In genomic region chr16:93714426-93714825, GRCm38 (mm10) we compare ENCODE assay signal across 8 mouse cellular contexts. TPM values are rescaled to one million over a fixed set of nuclear protein-coding genes. Genes with fewer than 3 reads are reported as not detected.
DNase-seq lines count a peak whose midpoint lies in the region; ATAC-seq lines count a peak whose summit lies in the region.

No protein-coding gene starts in this region.

- H3K4me1 ChIP-seq in hindbrain, embryonic 13.5 days (replicated peaks), result peaks cover 36% of the 10 kb centered on the region
- H3K4me1 ChIP-seq in hindbrain, embryonic 14.5 days (replicated peaks; ENCODE audit: control insufficient read depth, insufficient read depth, low read length), result peaks cover 6% of the 10 kb centered on the region; the same call in 1 of the 2 replicates

- H3K27ac ChIP-seq in hindbrain, embryonic 13.5 days, result no peak overlapping the region
- H3K27ac ChIP-seq in hindbrain, embryonic 14.5 days, result no peak overlapping the region

- H3K36me3 ChIP-seq in hindbrain, embryonic 13.5 days, result peaks cover 17% of the 10 kb centered on the region; the same call in 1 of the 2 replicates
- peaks cover 11% of the 10 kb centered on the region; the same call in 1 of the 2 replicates for H3K36me3 ChIP-seq in hindbrain, embryonic 14.5 days (replicated peaks; ENCODE audit: control insufficient read depth, insufficient read depth)

- peak overlapping the region; percentile 10; the same call in 1 of the 2 replicates for H3K4me2 ChIP-seq in hindbrain, embryonic 13.5 days
- H3K4me2 ChIP-seq in hindbrain, embryonic 14.5 days (replicated peaks), result no peak overlapping the region

- no peaks in the 10 kb centered on the region for H3K9me3 ChIP-seq in hindbrain, embryonic 13.5 days
- no peaks in the 10 kb centered on the region for H3K9me3 ChIP-seq in hindbrain, embryonic 14.5 days (ENCODE audit: control insufficient read depth, low read length)

- ATAC-seq in hindbrain, embryonic 13.5 days (ENCODE audit: low FRiP score), result no peak
- no peak for ATAC-seq in hindbrain, embryonic 14.5 days (ENCODE audit: low FRiP score)
- peak; percentile 50 for ATAC-seq in erythroblast, adult 5-6 weeks (replicated peaks; ENCODE audit: low FRiP score, poor library complexity, severe bottlenecking)

- no peak overlapping the region for H3K4me3 ChIP-seq in hindbrain, embryonic 13.5 days
- H3K4me3 ChIP-seq in hindbrain, embryonic 14.5 days (replicated peaks; ENCODE audit: low read length), result no peak overlapping the region

- H3K9ac ChIP-seq in hindbrain, embryonic 13.5 days, result no peak overlapping the region
- no peak overlapping the region for H3K9ac ChIP-seq in hindbrain, embryonic 14.5 days

- H3K27me3 ChIP-seq in hindbrain, embryonic 13.5 days, result no peaks in the 10 kb centered on the region
- H3K27me3 ChIP-seq in hindbrain, embryonic 14.5 days (ENCODE audit: control insufficient read depth, insufficient read depth, low read length), result no peaks in the 10 kb centered on the region

- WGBS in hindbrain, embryonic 13.5 days, result 28% methylated on average over 5 of the region's 5 CpGs
- 19% methylated on average over 5 of the region's 5 CpGs for WGBS in hindbrain, embryonic 14.5 days

- DNase-seq in hindbrain, embryonic 14.5 days (ENCODE audit: low spot score), result no peak
- DNase-seq in right cerebral cortex, postnatal 10 days (ENCODE audit: low spot score in 2 of 2), result peak; percentile 50 to 57
- DNase-seq in right cerebral cortex, postnatal 4 days, result no peak
- peak; percentile 66 for DNase-seq in telencephalon, adult 2 months (ENCODE audit: low read depth, low spot score)
- DNase-seq in urinary bladder, adult 18-20 months (ENCODE audit: low spot score in 2 of 2), result no peak
- DNase-seq in adrenal gland, adult 2 months, result no peak

RNA-seq across cellular contexts. Expression of gene Dop1b, which starts 2.7 kb away (rescaled TPM):
- polyA plus RNA-seq in hindbrain, embryonic 13.5 days (2015; fragmentation: Nextera tagmentation; extraction: Ambion mirVana), result 31.0 and 32.2 TPM in 2 replicates
- 41.8 and 43.2 TPM in 2 replicates for polyA plus RNA-seq in hindbrain, embryonic 14.5 days (2014; fragmentation: Nextera tagmentation; extraction: Ambion mirVana)
- total RNA-seq in erythroblast, adult 5-6 weeks (2015; ENCODE audit: low replicate concordance), result 78.4 and 136 TPM in 2 replicates
- total RNA-seq in erythroblast, adult 5-6 weeks (2017; ENCODE audit: low replicate concordance), result 84.1 and 125 TPM in 2 replicates
- total RNA-seq in adrenal gland, adult 2 months (2021), result 10 to 100 TPM; 17.4 to 17.5 TPM
- polyA plus RNA-seq in adrenal gland, adult 2 months (2012; rRNA removed), result 25.3 and 25.4 TPM in 2 replicates

RNA-seq across cellular contexts. Expression of gene Cbr3, which starts 31.4 kb away (rescaled TPM):
- polyA plus RNA-seq in hindbrain, embryonic 13.5 days (2015; fragmentation: Nextera tagmentation; extraction: Ambion mirVana), result 0.89 and 0.99 TPM in 2 replicates
- 1.7 and 2.9 TPM in 2 replicates for polyA plus RNA-seq in hindbrain, embryonic 14.5 days (2014; fragmentation: Nextera tagmentation; extraction: Ambion mirVana)
- total RNA-seq in erythroblast, adult 5-6 weeks (2015; ENCODE audit: low replicate concordance), result not detected in 2 replicates
- total RNA-seq in erythroblast, adult 5-6 weeks (2017; ENCODE audit: low replicate concordance), result not detected in 2 replicates
- 10 to 100 TPM in 1 of 2 experiments, 1 to 10 TPM in 1; 6.2 to 13.0 TPM for total RNA-seq in adrenal gland, adult 2 months (2021)
- 16.4 and 17.6 TPM in 2 replicates for polyA plus RNA-seq in adrenal gland, adult 2 months (2012; rRNA removed)

Comparison
In these comparisons a context has a peak if more than half of its experiments do, and no peak if none do; other contexts are left out.
1. DNase-seq: peak in right cerebral cortex, postnatal 10 days (2 of 2) and telencephalon, adult 2 months (single experiment); none in hindbrain, embryonic 14.5 days (single experiment), right cerebral cortex, postnatal 4 days (single experiment), urinary bladder, adult 18-20 months (0 of 2) and adrenal gland, adult 2 months (single experiment).